Mouse (Mus musculus) testis, adult 2 months (tissue): Measurements from ENCODE around the gene Ube2q1. TPM values are rescaled to one million over a fixed set of nuclear protein-coding genes. Genes with fewer than 3 reads are reported as not detected.
A peak's percentile ranks its signal among the peaks of the same experiment; 100 is the strongest.

Experiments
- H3K27ac ChIP-seq: fragments of 200-500 bp; 2 replicates; pipeline ENCODE4 v1.5.1; 2012; ENCODE audit warnings: low read depth, low read length; ENCODE audit not compliant: control insufficient read depth, insufficient read depth
- H3K27me3 ChIP-seq: fragments of 200-500 bp; 2 replicates; pipeline ENCODE4 v1.6.1; 2012; ENCODE audit warnings: mild to moderate bottlenecking, low read length, moderate library complexity; ENCODE audit not compliant: control insufficient read depth, insufficient read depth
- H3K36me3 ChIP-seq: fragments of 200-500 bp; 2 replicates; pipeline ENCODE4 v1.6.1; 2012; ENCODE audit warnings: mild to moderate bottlenecking, low read length; ENCODE audit not compliant: control insufficient read depth, insufficient read depth
- H3K4me1 ChIP-seq: fragments of 200-500 bp; 2 replicates; pipeline ENCODE4 v1.6.1; 2012; ENCODE audit warnings: low read length; ENCODE audit not compliant: control insufficient read depth, insufficient read depth
- H3K4me3 ChIP-seq: fragments of 200-500 bp; 2 replicates; pipeline ENCODE4 v1.5.1; 2012; ENCODE audit warnings: low read depth, mild to moderate bottlenecking, low read length, moderate library complexity, mixed read lengths; ENCODE audit not compliant: control insufficient read depth
- CTCF ChIP-seq: fragments of 200-500 bp; IDR thresholded peaks from 2 replicates; pipeline ENCODE4 v1.5.1; 2012; ENCODE audit warnings: low read depth, mild to moderate bottlenecking, inconsistent platforms, low read length, moderate library complexity; ENCODE audit not compliant: control insufficient read depth, insufficient read depth, insufficient replicate concordance
- POLR2A ChIP-seq: fragments of 200-500 bp; IDR thresholded peaks from 2 replicates; pipeline ENCODE4 v1.6.1; 2012; ENCODE audit warnings: low read depth, mild to moderate bottlenecking, inconsistent platforms, low read length, moderate library complexity; ENCODE audit not compliant: control insufficient read depth
- polyA plus RNA-seq: library from polyadenylated mRNA; depleted of rRNA; stranded (reverse); fragments of >200 nt; gene quantifications from 2 replicates; pipeline ENCODE4 v1.2.3, GENCODE M21; 2012

Ube2q1 gene
- polyA plus RNA-seq, 1 experiment, result 20.5 TPM

DNA sequence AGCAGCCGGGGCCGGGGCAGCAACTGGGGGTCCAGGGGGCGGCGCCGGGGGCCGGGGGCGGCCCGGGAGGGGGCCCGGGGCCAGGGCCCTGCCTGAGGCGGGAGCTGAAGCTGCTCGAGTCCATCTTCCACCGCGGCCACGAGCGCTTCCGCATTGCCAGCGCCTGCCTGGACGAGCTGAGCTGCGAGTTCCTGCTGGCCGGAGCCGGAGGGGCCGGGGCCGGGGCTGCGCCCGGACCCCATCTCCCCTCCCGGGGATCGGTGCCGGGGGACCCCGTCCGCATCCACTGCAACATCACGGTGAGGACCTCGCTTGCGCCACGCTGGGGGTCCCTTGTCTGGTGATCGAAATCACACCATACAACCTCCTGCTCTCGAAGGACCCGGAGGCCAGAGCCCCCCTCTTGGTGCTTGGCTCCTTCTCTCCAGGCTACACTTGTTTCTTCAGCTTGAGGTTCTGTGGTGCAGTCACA, 360 bp downstream of the Ube2q1 start:
- no peaks in the 10 kb centered on the region for H3K27me3 ChIP-seq
- H3K36me3 ChIP-seq, result peaks cover 3% of the 10 kb centered on the region
- peak overlapping the region; percentile 67; the same call in 1 of the 2 replicates for H3K27ac ChIP-seq
- H3K4me3 ChIP-seq, result peak overlapping the region; percentile 94
- H3K4me1 ChIP-seq, result peaks cover 4% of the 10 kb centered on the region
- TF ChIP-seq CTCF, result no peak

DNA sequence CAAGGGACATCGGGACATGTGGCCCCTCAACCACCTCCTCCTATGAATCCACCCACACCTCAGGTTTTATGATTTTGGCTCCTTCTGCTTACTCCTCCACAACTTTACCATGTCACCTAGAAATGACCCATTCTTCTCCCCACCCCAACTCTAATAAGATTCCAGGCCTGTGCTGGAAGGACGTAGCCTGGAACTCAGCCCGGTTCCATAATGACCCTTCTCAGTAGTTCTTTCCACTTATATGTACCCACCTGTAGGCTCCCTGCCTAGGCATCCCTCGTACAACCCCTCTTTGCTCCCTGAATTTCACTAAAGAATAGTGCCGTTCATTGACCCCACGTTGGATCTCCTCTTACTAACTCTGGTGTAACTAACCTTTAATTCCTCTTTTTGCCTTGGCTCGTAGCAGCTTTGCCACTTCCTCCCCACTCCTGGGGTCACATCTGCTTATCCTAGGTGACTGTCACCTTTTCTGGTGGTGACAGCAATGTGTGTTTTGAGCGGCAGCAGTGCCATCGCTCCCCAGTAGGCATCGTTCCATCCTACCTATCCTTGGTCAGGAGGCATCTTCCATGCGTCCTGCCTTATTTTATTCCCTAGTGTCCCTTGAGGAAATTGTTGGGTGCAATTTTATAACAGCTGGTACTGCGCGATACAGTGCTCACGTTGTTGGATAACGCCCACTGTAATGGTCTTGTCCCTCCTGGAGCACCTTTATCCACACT, 982 bp downstream of the Ube2q1 start:
- Histone ChIP-seq H3K27me3 (no peaks in the 10 kb centered on the region), H3K27ac (peak overlapping the region; percentile 67; the same call in 1 of the 2 replicates), H3K4me3 (peak overlapping the region; percentile 94), H3K36me3 (peaks cover 3% of the 10 kb centered on the region), H3K4me1 (peaks cover 4% of the 10 kb centered on the region)
- no peak for TF ChIP-seq CTCF
- no peak for TF ChIP-seq POLR2A

DNA sequence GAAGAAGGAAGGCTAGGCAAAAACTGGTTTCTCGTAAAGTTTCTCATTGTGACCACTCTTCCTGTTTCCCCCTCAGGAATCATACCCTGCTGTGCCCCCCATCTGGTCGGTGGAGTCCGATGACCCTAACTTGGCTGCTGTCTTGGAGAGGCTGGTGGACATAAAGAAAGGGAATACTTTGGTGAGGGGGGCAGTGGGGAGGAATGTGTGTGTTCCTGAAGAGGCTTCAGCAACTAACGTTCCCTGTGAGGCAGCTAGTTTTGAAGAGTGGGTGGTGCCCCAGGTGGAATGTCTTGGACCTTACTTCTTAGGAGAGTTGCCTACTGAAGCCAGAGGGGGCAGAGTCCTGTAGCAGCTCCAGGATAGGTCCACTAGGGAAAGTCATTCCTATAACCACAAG, 2.6 kb downstream of the Ube2q1 start:
- Histone ChIP-seq H3K36me3 (peaks cover 6% of the 10 kb centered on the region), H3K27ac (no peak overlapping the region), H3K27me3 (no peaks in the 10 kb centered on the region), H3K4me3 (no peak overlapping the region), H3K4me1 (peaks cover 4% of the 10 kb centered on the region)
- TF ChIP-seq POLR2A, result no peak
- no peak for TF ChIP-seq CTCF

DNA sequence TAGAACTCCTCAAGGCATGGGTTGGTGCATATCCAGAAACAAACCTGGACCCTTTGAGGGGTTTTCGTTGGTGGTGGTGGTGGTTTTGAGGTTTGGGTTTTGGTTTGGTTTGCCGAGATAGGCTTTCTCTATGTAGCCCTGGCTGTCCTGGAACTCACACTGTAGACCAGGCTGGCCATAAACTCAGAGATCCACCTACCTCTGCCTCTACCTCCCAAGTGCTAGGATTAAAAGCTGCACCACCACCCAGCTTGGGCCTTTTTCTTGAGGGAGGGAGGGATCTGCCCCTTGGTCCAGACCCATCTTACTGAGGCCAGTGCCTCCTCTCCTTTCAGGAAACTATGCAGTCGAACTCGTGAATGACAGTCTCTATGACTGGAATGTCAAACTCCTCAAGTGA, 6.7 kb downstream of the Ube2q1 start:
- H3K36me3 ChIP-seq, result peaks cover 7% of the 10 kb centered on the region
- no peaks in the 10 kb centered on the region for H3K4me1 ChIP-seq
- no peak overlapping the region for H3K27ac ChIP-seq
- no peak for TF ChIP-seq CTCF
- TF ChIP-seq POLR2A, result no peak
- H3K4me3 ChIP-seq, result no peak overlapping the region
- H3K27me3 ChIP-seq, result no peaks in the 10 kb centered on the region

DNA sequence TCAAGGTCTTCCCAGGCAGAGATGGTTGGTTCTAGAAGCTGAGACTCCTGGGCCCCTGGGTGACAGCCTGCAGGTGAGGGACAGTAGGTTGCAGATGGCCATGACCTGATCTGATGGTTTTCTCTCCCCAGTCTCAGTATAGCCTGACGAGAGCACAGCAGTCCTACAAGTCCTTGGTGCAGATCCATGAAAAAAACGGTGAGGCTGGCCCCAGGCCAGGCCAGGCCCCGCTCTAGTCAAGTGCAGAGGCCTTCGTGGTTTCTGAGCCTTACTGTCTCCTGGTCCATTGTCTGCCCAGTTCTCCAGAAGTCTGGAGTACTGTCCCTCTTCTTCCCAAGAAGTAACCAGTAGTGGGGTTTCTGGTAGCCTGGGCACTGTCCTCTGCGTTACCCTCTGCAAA, 8.2 kb downstream of the Ube2q1 start:
- no peaks in the 10 kb centered on the region for H3K4me1 ChIP-seq
- H3K4me3 ChIP-seq, result no peak overlapping the region
- no peak overlapping the region for H3K27ac ChIP-seq
- TF ChIP-seq CTCF (no peak), POLR2A (no peak)
- H3K36me3 ChIP-seq, result peaks cover 6% of the 10 kb centered on the region
- H3K27me3 ChIP-seq, result no peaks in the 10 kb centered on the region

DNA sequence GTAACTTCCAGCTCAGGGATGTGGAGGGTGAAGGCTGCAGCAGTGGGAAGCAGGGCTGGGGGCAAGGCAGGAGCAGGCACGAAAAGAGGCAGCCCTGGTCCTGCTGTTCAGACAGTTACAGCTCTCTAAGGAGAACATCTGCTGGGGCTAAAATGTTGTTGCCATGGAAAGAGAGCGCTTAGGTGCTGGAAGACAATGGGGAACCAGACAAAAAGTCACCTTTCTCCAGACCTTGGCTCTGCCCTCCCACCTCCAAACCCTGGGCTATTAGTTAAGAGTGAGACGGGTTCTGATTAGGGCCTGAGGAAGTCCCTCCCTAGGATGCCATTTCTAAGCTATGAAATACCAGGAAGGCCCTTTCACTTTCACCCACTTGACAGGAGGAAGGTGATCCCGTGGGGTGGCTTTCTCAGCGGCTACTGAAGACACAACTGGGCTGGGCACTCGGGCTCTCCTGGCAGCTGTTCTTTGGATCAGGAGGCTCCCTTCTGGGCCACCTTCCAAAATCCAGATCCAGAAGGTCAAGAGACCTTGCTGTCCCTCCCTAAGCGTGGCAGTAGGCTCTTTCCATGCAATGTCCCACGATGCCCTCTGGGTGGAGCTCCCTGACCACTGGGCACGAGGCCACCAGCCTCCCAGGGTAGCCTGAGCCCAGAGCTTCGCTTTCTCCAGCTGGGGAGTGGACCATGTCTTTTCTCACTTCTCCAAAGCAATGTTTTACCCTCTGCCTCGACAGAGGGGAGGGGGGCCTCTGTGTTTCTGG, 11.8 kb downstream of the Ube2q1 start:
- no peaks in the 10 kb centered on the region for H3K27me3 ChIP-seq
- no peak overlapping the region for H3K27ac ChIP-seq
- no peak overlapping the region for H3K4me3 ChIP-seq

DNA sequence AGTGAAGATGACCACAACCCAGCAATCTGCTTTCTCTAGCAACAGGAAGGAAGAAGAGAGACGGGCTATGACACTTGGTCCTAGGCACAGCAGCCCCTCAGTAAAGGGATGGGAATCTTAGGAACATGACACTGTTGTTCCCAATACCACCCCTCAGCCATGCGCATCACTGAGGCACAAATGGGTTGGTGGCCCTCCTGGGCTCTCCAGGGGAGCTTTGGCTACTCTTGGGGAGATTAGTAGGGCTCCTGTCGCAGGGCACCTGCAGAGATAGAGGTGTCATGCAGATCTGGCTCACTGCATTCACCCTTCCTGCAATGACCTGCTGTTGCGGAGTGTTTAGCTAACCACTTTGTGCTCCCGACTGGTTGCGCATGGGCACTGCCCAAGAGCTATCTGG, 12.9 kb downstream of the Ube2q1 start:
- Histone ChIP-seq H3K4me3 (no peak overlapping the region), H3K27me3 (no peaks in the 10 kb centered on the region), H3K36me3 (peaks cover 2% of the 10 kb centered on the region), H3K27ac (no peak overlapping the region), H3K4me1 (peaks cover 4% of the 10 kb centered on the region)
- TF ChIP-seq CTCF, result no peak
- TF ChIP-seq POLR2A, result no peak

More for the DNA sequence above, 11.8 kb downstream of the Ube2q1 start:
- TF ChIP-seq CTCF (peak; percentile 84; the same call in 1 of the 2 replicates), POLR2A (no peak)
- H3K36me3 ChIP-seq, result peaks cover 2% of the 10 kb centered on the region
- H3K4me1 ChIP-seq, result peaks cover 4% of the 10 kb centered on the region
